Mouse (Mus musculus): ENCODE results near the gene Fignl2.
"Not testable (repeated sequence)": the region's sequence is repeated elsewhere in the genome, so short reads cannot be mapped to it uniquely, and the experiment has no call there.

Fignl2 gene

DNA sequence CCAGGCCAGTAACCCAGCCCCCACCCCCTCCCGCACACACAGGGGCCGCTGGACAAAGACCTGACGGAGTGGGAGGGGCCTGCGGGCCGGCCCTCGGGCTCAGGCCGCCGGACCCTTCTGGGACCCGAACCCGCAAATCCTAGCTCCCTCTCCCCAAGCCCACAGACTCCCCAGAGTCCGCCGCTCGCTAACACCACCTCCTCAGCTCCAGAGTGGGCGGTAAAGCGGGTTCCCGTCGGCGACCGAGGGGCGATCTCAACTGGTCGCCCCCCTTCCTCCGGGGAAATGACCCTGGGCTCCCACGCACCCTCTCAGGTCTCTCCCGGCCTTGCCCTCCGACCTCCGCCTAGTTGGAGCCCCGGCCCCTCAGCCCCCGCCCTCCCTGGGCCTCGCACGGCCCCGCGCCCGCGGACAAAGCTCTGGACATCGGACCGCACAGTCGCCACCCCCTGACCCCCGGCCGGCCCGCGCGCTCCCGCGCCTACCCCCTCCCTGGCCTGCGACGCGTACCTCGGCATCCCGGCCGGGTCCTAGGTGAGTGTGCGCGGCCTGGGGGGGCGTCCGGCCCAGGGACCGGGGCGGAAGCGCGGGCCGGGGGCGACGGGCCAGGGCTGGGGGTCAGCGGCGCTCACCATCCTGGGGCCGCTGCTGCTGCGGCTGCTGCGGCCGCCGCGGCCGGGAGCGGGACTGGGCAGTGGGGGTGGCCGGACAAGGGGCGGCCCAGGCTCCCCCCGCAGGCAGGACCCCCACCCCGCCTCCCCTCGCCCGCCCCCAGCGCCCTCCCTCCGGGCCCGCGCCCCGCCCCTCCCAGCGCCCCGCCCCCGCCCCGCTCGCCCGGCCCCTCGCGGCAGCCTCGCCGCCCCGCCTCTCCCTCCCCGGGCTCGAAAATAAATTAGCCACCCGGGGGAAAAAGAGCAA, at the start of gene Fignl2:
TSS of gene Fignl2 (minus strand) at position 755 of the 918 bp plus-strand sequence.
- no peak for DNase-seq (ENCODE audit: low spot score)

DNA sequence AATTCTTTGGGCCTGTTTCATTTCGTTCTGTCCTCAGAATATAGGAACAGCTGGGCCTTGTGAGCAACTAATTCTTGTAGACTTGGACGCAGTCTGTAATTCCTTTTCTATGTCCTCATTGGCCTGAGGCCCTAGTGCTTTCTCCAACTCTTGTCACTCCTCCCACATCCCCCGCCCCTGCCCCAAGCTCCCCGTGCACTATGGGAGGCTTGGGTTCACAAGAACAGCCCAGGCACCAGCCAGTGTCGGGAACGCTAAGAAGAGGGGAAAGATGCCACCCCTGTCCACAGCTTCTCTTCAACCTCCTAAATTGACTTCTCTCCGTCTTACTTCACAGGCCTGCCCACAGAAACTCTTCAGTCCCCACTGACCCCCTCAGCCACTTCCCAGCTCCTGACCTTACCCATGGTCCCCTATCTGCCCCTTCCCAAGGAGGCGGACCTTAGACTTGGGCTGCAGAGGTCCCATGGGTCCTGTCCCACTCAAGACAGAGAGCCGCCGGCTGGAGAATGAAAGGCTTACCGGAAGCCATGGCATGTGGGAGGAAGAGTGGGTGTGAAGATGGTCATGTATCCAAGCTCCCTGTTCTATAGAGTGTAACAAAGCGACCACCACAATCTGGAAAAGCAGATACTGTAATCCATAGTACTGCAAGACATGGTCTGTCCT, 48.6 kb upstream of the Fignl2 start:
- DNase-seq (ENCODE audit: low spot score): no peak

- no peak for DNase-seq (ENCODE audit: low spot score)
These were observed 47.2 kb upstream of the Fignl2 start for GRCm38 (mm10) chr15:101125561-101125960.

DNA sequence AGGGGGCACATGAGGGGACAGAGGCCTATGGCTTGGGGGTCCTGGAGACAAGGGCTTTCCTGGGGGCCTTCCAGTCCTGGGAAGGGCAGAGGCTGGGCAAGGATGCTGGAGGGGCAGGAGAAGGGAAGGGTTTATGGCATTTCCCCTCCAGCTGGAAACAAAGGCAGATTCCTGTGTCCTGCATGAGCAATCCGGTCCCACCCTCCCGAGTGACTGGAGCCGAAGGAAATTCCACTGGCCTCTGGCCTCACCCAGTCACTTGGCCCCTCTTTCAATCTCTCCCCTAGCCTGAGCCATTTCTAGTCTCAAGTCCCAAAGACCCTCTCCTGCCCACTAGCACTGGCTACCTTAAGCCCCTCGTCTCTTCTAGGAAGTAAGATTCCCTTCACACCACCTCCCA, 44.8 kb upstream of the Fignl2 start:
- no peak for DNase-seq (ENCODE audit: low spot score)

DNA sequence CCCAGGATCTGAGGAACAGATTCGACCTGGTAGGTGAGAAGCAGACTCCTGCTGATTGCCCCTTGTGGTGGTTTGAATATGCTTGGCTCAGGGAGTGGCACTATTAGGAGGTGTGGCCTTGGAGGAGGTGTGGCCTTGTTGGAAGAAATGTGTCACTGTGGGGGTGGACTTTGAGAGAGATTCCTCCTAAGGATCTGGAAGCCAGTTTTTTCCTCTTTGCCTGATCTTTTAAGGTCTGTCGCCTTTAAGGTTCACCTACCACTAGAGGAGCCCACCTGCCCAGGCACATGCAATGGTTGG, 43.9 kb upstream of the Fignl2 start:
- DNase-seq (ENCODE audit: low spot score): no peak

GRCm38 (mm10) chr15:101121411-101122289, 43.3 kb upstream of the Fignl2 start:
- DNase-seq (ENCODE audit: low spot score): no peak

- DNase-seq (ENCODE audit: low spot score): no peak
These were observed 40.2 kb upstream of the Fignl2 start for GRCm38 (mm10) chr15:101118399-101119125.

GRCm38 (mm10) chr15:101115511-101116110, 37.2 kb upstream of the Fignl2 start, which contains the start of gene Ankrd33:
Ankrd33 (plus strand) TSS chr15:101115755.
- no peak for DNase-seq (ENCODE audit: low spot score)

DNA sequence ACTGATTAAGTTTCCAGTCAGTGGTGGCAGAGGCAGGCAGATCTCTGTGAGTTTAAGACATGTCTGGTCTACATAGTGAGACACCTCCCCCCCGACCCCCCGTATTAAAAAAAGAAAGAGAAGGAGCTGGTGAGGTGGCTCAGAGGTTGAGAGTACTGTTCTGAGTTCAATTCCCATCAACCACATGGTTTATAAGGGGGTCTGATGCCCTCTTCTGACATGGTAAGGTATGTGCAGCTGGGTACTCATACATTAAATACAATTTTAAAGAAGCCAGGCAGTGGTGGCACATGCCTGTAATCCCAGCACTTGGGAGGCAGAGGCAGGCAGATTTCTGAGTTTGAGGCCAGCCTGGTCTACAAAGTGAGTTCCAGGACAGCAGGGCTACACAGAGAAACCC, 35.4 kb upstream of the Fignl2 start:
- not testable (repeated sequence) for DNase-seq (ENCODE audit: low spot score)

- DNase-seq (ENCODE audit: low spot score): no peak
These were observed 34.8 kb upstream of the Fignl2 start for GRCm38 (mm10) chr15:101113176-101113575.

- no peak for DNase-seq (ENCODE audit: low spot score)
These were observed 29.7 kb upstream of the Fignl2 start for GRCm38 (mm10) chr15:101107906-101108671.

- DNase-seq (ENCODE audit: low spot score): no peak
These were observed 27.6 kb upstream of the Fignl2 start for GRCm38 (mm10) chr15:101106011-101106410.

- DNase-seq (ENCODE audit: low spot score): no peak
These were observed 27.2 kb upstream of the Fignl2 start for GRCm38 (mm10) chr15:101105496-101105994.

GRCm38 (mm10) chr15:101103605-101104304, 25.4 kb upstream of the Fignl2 start:
- DNase-seq (ENCODE audit: low spot score): no peak

DNA sequence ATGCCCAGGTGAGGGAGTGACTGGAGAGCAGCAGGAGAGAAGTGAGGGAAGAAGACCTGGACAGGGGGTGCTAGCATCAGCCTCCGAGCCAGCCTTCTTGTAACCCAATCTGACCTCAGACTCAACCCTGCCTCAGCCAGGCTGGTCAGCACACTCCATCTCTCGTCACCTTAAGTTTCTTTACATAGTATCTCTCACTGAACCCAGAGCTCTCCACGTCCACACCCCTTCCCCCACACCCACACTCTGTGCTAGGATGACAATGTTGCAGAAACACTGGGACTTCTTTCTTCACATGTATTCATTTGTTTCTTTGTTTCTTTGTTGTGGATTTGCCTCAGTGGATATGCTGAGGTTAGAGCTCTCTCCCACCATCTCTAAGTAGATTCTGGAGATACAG, 22.6 kb upstream of the Fignl2 start:
- DNase-seq (ENCODE audit: low spot score): no peak

DNA sequence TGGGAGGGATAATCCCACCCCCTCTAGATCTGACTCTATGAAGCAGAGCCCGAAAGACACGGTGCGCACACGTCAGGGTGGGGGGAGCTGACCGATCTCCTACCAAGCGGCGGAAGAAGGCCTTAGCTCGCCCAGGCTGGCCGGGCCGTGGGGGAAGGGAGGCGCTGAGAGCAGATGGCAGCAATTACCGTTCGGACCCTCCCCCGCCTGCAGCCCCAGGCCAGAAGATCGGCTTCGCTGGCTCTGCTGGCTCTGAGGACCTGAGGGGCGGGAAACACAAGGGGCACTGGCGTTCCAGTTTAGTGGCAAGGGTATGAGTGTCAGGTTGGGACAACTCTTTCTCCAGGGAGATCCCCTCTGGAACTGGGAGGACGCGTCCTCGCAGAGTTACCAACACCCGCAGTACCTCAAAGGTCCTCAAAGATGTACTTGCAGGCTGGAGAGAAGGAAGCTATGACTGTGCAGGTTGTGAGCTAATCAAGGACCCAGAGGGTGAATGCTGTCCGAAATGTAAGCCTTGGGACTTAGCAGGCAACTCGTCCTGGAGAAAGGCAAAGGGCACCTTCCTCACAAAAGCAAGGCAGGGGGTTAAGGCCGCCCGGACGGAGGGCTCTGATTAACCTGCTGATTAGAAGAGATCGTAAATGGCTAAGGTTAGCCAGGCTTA, 19.8 kb upstream of the Fignl2 start:
- no peak for DNase-seq (ENCODE audit: low spot score)

GRCm38 (mm10) chr15:101095392-101095791, 17.0 kb upstream of the Fignl2 start:
- DNase-seq (ENCODE audit: low spot score): no peak

- DNase-seq (ENCODE audit: low spot score): no peak
These were observed 16.6 kb upstream of the Fignl2 start for GRCm38 (mm10) chr15:101094979-101095378.

GRCm38 (mm10) chr15:101093988-101094387, 15.6 kb upstream of the Fignl2 start:
- no peak for DNase-seq (ENCODE audit: low spot score)

Data from left cerebral cortex, adult 11 months (tissue).